Mouse (Mus musculus): Measurements from ENCODE around the gene Grin2c. TPM values are rescaled to one million over a fixed set of nuclear protein-coding genes. Genes with fewer than 3 reads are reported as not detected.

Grin2c gene
- polyA plus RNA-seq, 1 experiment from 2014 or later = not detected

GRCm38 (mm10) chr11:115286201-115286993 lies 19.4 kb upstream of the Grin2c start:
- H3K4me3 ChIP-seq (ENCODE audit: low read length) = no peak overlapping the region
- H3K4me1 ChIP-seq (ENCODE audit: insufficient read depth, low read length) = peaks cover 8% of the 10 kb centered on the region; the same call in 1 of the 2 replicates
- H3K27ac ChIP-seq (ENCODE audit: low read length) = no peak overlapping the region
- no peaks in the 10 kb centered on the region for H3K36me3 ChIP-seq (ENCODE audit: insufficient read depth, low read length)
- no peaks in the 10 kb centered on the region for H3K9me3 ChIP-seq (ENCODE audit: low read length)
- ATAC-seq (ENCODE audit: low FRiP score, low TSS enrichment) = no peak
- H3K9ac ChIP-seq (replicated peaks; ENCODE audit: low read length) = no peak overlapping the region
- H3K27me3 ChIP-seq (ENCODE audit: insufficient read depth, low read length) = no peaks in the 10 kb centered on the region
- no peak overlapping the region for H3K4me2 ChIP-seq (replicated peaks; ENCODE audit: low read depth, low read length)
- 68% methylated on average over 19 of the region's 19 CpGs for WGBS

- Histone ChIP-seq H3K4me3 (ENCODE audit: low read length) (no peak overlapping the region), H3K4me1 (ENCODE audit: insufficient read depth, low read length) (0 out of 2 replicates have a peak, but pooled peaks cover 6% of the 10 kb centered on the region), H3K27ac (ENCODE audit: low read length) (no peak overlapping the region), H3K27me3 (ENCODE audit: insufficient read depth, low read length) (no peaks in the 10 kb centered on the region), H3K4me2 (replicated peaks; ENCODE audit: low read depth, low read length) (no peak overlapping the region), H3K9ac (replicated peaks; ENCODE audit: low read length) (no peak overlapping the region), H3K36me3 (ENCODE audit: insufficient read depth, low read length) (no peaks in the 10 kb centered on the region), H3K9me3 (ENCODE audit: low read length) (no peaks in the 10 kb centered on the region)
- ATAC-seq (ENCODE audit: low FRiP score, low TSS enrichment) = no peak
- 52% methylated on average over 4 of the region's 4 CpGs for WGBS
Measured at GRCm38 (mm10) chr11:115285282-115285681, 18.2 kb upstream of the Grin2c start.

DNA sequence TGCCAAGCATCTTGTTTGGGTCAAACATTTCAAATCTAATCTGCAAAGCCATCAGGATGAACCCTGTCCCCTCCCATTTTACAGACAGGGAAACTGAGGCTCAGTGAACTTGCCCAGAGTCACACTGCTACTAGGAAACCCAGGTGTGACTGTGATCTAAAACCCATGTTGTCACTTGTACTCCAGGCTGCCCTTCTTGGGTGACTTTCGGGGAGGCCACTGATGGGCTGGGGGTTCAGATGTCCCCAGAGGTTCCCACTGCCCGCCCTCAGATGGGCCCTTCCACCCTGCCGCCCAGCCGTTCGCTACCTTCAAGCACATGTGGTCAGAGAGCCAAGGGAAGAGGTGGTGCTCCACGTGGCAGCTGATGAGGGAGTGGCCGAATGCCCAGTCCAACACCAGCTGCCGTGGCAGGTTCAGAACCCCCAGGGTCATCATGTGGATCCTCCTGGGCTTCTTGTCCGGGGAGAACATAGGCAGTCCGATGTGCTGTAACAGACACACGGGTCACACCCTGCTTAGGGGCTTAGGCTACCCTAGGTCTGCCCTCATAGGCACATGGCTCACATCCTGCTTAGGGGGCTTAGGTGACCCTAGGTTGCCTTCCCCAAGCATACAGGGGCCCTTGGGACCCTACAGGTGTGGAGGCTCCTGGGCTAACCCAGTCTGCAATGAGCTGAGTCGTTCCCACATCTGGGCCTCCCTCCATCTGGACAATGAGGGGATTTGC lies 17.0 kb upstream of the Grin2c start:
- no peak overlapping the region for H3K9ac ChIP-seq (replicated peaks; ENCODE audit: low read length)
- no peaks in the 10 kb centered on the region for H3K9me3 ChIP-seq (ENCODE audit: low read length)
- no peaks in the 10 kb centered on the region for H3K27me3 ChIP-seq (ENCODE audit: insufficient read depth, low read length)
- ATAC-seq (ENCODE audit: low FRiP score, low TSS enrichment) = no peak
- H3K4me1 ChIP-seq (ENCODE audit: insufficient read depth, low read length) = no peaks in the 10 kb centered on the region
- no peaks in the 10 kb centered on the region for H3K36me3 ChIP-seq (ENCODE audit: insufficient read depth, low read length)
- no peak overlapping the region for H3K27ac ChIP-seq (ENCODE audit: low read length)
- no peak overlapping the region for H3K4me2 ChIP-seq (replicated peaks; ENCODE audit: low read depth, low read length)
- 87% methylated on average over 12 of the region's 12 CpGs for WGBS
- no peak overlapping the region for H3K4me3 ChIP-seq (ENCODE audit: low read length)

DNA sequence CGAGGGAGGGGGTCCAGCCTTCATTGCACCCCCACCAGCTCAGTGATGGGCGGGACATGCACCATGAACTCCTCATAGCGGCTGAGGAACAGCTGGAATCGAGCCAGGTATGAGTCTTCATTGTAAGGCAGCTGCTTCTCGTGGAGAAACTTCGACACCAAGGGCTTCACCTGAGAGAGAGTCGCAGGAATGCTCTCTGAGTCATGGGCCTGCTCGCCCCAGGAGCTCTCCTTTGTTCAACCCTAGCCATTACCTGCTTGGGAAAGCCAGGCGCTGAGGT lies 16.4 kb upstream of the Grin2c start:
- no peak overlapping the region for H3K4me3 ChIP-seq (ENCODE audit: low read length)
- 72% methylated on average over 9 of the region's 9 CpGs for WGBS
- H3K36me3 ChIP-seq (ENCODE audit: insufficient read depth, low read length) = no peaks in the 10 kb centered on the region
- H3K4me2 ChIP-seq (replicated peaks; ENCODE audit: low read depth, low read length) = no peak overlapping the region
- ATAC-seq (ENCODE audit: low FRiP score, low TSS enrichment) = no peak
- no peak overlapping the region for H3K9ac ChIP-seq (replicated peaks; ENCODE audit: low read length)
- H3K4me1 ChIP-seq (ENCODE audit: insufficient read depth, low read length) = no peaks in the 10 kb centered on the region
- H3K27me3 ChIP-seq (ENCODE audit: insufficient read depth, low read length) = no peaks in the 10 kb centered on the region
- no peaks in the 10 kb centered on the region for H3K9me3 ChIP-seq (ENCODE audit: low read length)
- H3K27ac ChIP-seq (ENCODE audit: low read length) = no peak overlapping the region

DNA sequence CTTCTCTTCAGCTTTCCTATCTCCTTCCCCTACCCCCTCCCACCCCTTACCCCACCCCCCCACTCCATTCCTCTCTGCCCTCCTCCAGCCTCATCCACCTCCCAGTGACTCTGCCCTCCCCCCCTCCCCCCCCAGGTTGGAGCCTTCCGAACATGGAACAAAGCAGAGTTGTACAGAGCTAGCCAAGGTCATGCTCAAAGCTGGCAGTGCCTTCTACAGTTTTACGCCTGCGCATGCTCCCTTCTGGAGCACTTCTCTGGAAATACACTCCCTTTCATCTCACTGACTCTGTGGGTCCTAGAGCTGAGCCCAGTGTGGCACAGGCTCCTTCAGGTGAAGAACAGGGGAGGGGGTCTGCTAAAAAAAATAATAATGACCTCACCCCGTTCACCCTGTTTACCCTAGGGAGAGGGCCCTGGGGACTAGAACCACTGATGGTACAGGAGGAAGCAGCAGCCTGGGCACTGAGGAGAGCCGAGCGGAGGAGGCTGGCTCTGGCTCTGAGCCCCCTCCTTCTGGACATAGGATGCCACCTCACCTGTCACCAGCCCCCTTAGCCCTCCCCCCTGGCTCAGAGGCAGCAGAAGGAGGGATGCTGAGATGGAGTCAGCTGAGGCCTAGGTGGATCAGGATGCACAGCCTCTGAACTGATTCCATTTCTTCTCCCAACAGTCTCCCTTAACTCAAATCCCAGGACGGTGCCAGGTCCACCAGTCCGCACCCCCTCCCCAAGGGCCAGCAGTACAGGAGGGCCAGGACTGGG lies 15.9 kb upstream of the Grin2c start:
- ATAC-seq (ENCODE audit: low FRiP score, low TSS enrichment) = no peak
- Histone ChIP-seq H3K27me3 (ENCODE audit: insufficient read depth, low read length) (no peaks in the 10 kb centered on the region), H3K4me2 (replicated peaks; ENCODE audit: low read depth, low read length) (no peak overlapping the region), H3K9me3 (ENCODE audit: low read length) (no peaks in the 10 kb centered on the region), H3K36me3 (ENCODE audit: insufficient read depth, low read length) (no peaks in the 10 kb centered on the region), H3K4me1 (ENCODE audit: insufficient read depth, low read length) (peaks cover 3% of the 10 kb centered on the region; the same call in 1 of the 2 replicates), H3K9ac (replicated peaks; ENCODE audit: low read length) (no peak overlapping the region), H3K4me3 (ENCODE audit: low read length) (no peak overlapping the region), H3K27ac (ENCODE audit: low read length) (no peak overlapping the region)
- WGBS = 74% methylated on average over 8 of the region's 8 CpGs

DNA sequence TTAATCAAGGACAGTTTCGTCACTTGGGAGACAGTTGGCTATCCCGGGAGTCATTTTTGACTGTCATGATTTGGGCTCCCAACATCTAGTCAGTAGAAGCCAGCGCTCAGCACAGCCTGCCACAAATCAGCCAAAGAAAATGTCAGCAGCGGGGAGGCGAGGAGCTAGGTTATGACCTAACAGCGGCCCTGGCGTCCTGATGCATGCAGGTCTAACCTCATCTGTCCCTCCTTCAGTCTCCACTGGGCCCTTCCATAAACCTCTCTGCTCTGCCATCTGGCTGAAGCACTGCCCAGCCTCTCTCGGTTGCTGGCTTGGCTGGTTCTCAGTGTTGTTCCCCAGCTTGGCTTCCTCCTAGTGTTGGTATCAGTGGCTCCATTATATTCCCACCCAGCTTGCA lies 15.3 kb upstream of the Grin2c start:
- H3K4me2 ChIP-seq (replicated peaks; ENCODE audit: low read depth, low read length) = no peak overlapping the region
- no peaks in the 10 kb centered on the region for H3K9me3 ChIP-seq (ENCODE audit: low read length)
- 54% methylated on average over 8 of the region's 8 CpGs for WGBS
- no peaks in the 10 kb centered on the region for H3K27me3 ChIP-seq (ENCODE audit: insufficient read depth, low read length)
- no peak overlapping the region for H3K4me3 ChIP-seq (ENCODE audit: low read length)
- no peaks in the 10 kb centered on the region for H3K36me3 ChIP-seq (ENCODE audit: insufficient read depth, low read length)
- no peak overlapping the region for H3K27ac ChIP-seq (ENCODE audit: low read length)
- peaks cover 7% of the 10 kb centered on the region; the same call in 1 of the 2 replicates for H3K4me1 ChIP-seq (ENCODE audit: insufficient read depth, low read length)
- H3K9ac ChIP-seq (replicated peaks; ENCODE audit: low read length) = no peak overlapping the region
- no peak for ATAC-seq (ENCODE audit: low FRiP score, low TSS enrichment)

- Histone ChIP-seq H3K27ac (ENCODE audit: low read length) (no peak overlapping the region), H3K9me3 (ENCODE audit: low read length) (no peaks in the 10 kb centered on the region), H3K4me2 (replicated peaks; ENCODE audit: low read depth, low read length) (no peak overlapping the region), H3K4me3 (ENCODE audit: low read length) (no peak overlapping the region), H3K27me3 (ENCODE audit: insufficient read depth, low read length) (no peaks in the 10 kb centered on the region), H3K4me1 (ENCODE audit: insufficient read depth, low read length) (peaks cover 15% of the 10 kb centered on the region; the same call in 1 of the 2 replicates), H3K36me3 (ENCODE audit: insufficient read depth, low read length) (no peaks in the 10 kb centered on the region), H3K9ac (replicated peaks; ENCODE audit: low read length) (no peak overlapping the region)
- no peak for ATAC-seq (ENCODE audit: low FRiP score, low TSS enrichment)
- 75% methylated on average over 1 of the region's 1 CpGs for WGBS
Measured at GRCm38 (mm10) chr11:115279726-115280125, 12.7 kb upstream of the Grin2c start.

- H3K4me1 ChIP-seq (ENCODE audit: insufficient read depth, low read length) = peaks cover 15% of the 10 kb centered on the region; the same call in 1 of the 2 replicates
- ATAC-seq (ENCODE audit: low FRiP score, low TSS enrichment) = no peak
- no peaks in the 10 kb centered on the region for H3K27me3 ChIP-seq (ENCODE audit: insufficient read depth, low read length)
- H3K9me3 ChIP-seq (ENCODE audit: low read length) = no peaks in the 10 kb centered on the region
- no peak overlapping the region for H3K4me3 ChIP-seq (ENCODE audit: low read length)
- H3K36me3 ChIP-seq (ENCODE audit: insufficient read depth, low read length) = no peaks in the 10 kb centered on the region
- no peak overlapping the region for H3K9ac ChIP-seq (replicated peaks; ENCODE audit: low read length)
- whole genome bisulfite sequencing = 76% methylated on average over 6 of the region's 6 CpGs
- no peak overlapping the region for H3K27ac ChIP-seq (ENCODE audit: low read length)
- peak overlapping the region; percentile 65; the same call in 1 of the 2 replicates for H3K4me2 ChIP-seq (replicated peaks; ENCODE audit: low read depth, low read length)
Measured at GRCm38 (mm10) chr11:115278176-115278575, 11.1 kb upstream of the Grin2c start.

- peak overlapping the region; percentile 80 for H3K27ac ChIP-seq (ENCODE audit: low read length)
- no peaks in the 10 kb centered on the region for H3K27me3 ChIP-seq (ENCODE audit: insufficient read depth, low read length)
- H3K4me1 ChIP-seq (ENCODE audit: insufficient read depth, low read length) = peaks cover 15% of the 10 kb centered on the region; the same call in 1 of the 2 replicates
- H3K36me3 ChIP-seq (ENCODE audit: insufficient read depth, low read length) = no peaks in the 10 kb centered on the region
- H3K9me3 ChIP-seq (ENCODE audit: low read length) = no peaks in the 10 kb centered on the region
- 19% methylated on average over 7 of the region's 7 CpGs for WGBS
- peak overlapping the region; percentile 65 for H3K4me2 ChIP-seq (replicated peaks; ENCODE audit: low read depth, low read length)
- no peak for ATAC-seq (ENCODE audit: low FRiP score, low TSS enrichment)
- peak overlapping the region; percentile 73 for H3K9ac ChIP-seq (replicated peaks; ENCODE audit: low read length)
- H3K4me3 ChIP-seq (ENCODE audit: low read length) = peak overlapping the region; percentile 69
Measured at GRCm38 (mm10) chr11:115277604-115277975, 10.5 kb upstream of the Grin2c start.

All from kidney, embryonic 16.5 days (tissue).